Mouse (Mus musculus): ENCODE measurements around the gene Shank2.

- no peak for TF ChIP-seq CTCF (IDR thresholded peaks at IDR 0.05; ENCODE audit: control insufficient read depth, insufficient read depth, low read length)
- TF ChIP-seq POLR2A (IDR thresholded peaks at IDR 0.05; ENCODE audit: borderline replicate concordance, control insufficient read depth, low read depth, low read length), result no peak
These were observed 140.3 kb downstream of the Shank2 start for GRCm38 (mm10) chr7:144142036-144142435.

Data from bone marrow, adult 2 months (tissue).